Mouse (Mus musculus) lung, postnatal 0 days (tissue): ENCODE measurements around the gene March4. TPM values are rescaled to one million over a fixed set of nuclear protein-coding genes. Genes with fewer than 3 reads are reported as not detected.

Source experiments
- ATAC-seq: fragments of 200-750 bp; cut with Nextera tagmentation; 2 replicates; pipeline ENCODE4 v1.8.0; 2017; ENCODE audit warnings: moderate library complexity
- DNase-seq: peaks from one replicate; pipeline ENCODE4 v3.0.0-alpha.2; 2016; ENCODE audit warnings: low spot score
- H3K27ac ChIP-seq: fragments of 300-500 bp; sonication (generic); 2 replicates; pipeline ENCODE4 v1.5.1; 2014; ENCODE audit warnings: antibody characterized with exemption, mild to moderate bottlenecking, low read length, mixed read lengths
- H3K27me3 ChIP-seq: fragments of 300-500 bp; sonication (generic); replicated peaks from 2 replicates; pipeline ENCODE4 v1.6.1; 2014; ENCODE audit warnings: low read length, mixed read lengths; ENCODE audit not compliant: insufficient read depth
- H3K36me3 ChIP-seq: fragments of 300-500 bp; sonication (generic); 2 replicates; pipeline ENCODE4 v1.6.1; 2014; ENCODE audit warnings: low read length, mixed read lengths; ENCODE audit not compliant: insufficient read depth
- H3K4me1 ChIP-seq: fragments of 300-500 bp; sonication (generic); 2 replicates; pipeline ENCODE4 v1.6.1; 2014; ENCODE audit warnings: antibody characterized with exemption, low read depth, low read length, mixed read lengths; ENCODE audit not compliant: insufficient read depth
- H3K4me2 ChIP-seq: fragments of 300-500 bp; sonication (generic); replicated peaks from 2 replicates; pipeline ENCODE4 v1.6.1; 2014; ENCODE audit warnings: low read depth, mild to moderate bottlenecking, low read length, moderate library complexity, mixed read lengths
- H3K4me3 ChIP-seq: fragments of 300-500 bp; sonication (generic); 2 replicates; pipeline ENCODE4 v1.5.1; 2014; ENCODE audit warnings: low read depth, low read length
- H3K9ac ChIP-seq: fragments of 300-500 bp; sonication (generic); replicated peaks from 2 replicates; pipeline ENCODE4 v1.6.1; 2014; ENCODE audit warnings: low read depth, mild to moderate bottlenecking
- H3K9me3 ChIP-seq: fragments of 300-500 bp; sonication (generic); 2 replicates; pipeline ENCODE4 v1.6.1; 2016; ENCODE audit warnings: low read length, mixed read lengths
- CTCF ChIP-seq: IDR thresholded peaks from 2 replicates; pipeline ENCODE4 v1.5.1; 2016; ENCODE audit warnings: antibody characterized with exemption, mild to moderate bottlenecking
- EP300 ChIP-seq: IDR thresholded peaks from 2 replicates; pipeline ENCODE4 v1.6.1; 2016; ENCODE audit warnings: antibody characterized with exemption, mild to moderate bottlenecking, control low read depth
- WGBS: fragments of 180-500 bp; shearing (Covaris S2); extraction: QIAGEN DNeasy Blood & Tissue Kit; methylation state at CpG from one replicate; pipeline ENCODE4 v1.1.7; 2014; 5-methylcytosine and 5-hydroxymethylcytosine counted together
- polyA plus RNA-seq: library from polyadenylated mRNA; unstranded; fragments of >200 nt; fragmentation: Nextera tagmentation; extraction: Ambion mirVana; gene quantifications from 2 replicates; pipeline ENCODE4 v1.2.1, GENCODE M21; 2015

The March4 gene
- polyA plus RNA-seq, 1 experiment from 2014 or later, result 0.06 TPM

DNA sequence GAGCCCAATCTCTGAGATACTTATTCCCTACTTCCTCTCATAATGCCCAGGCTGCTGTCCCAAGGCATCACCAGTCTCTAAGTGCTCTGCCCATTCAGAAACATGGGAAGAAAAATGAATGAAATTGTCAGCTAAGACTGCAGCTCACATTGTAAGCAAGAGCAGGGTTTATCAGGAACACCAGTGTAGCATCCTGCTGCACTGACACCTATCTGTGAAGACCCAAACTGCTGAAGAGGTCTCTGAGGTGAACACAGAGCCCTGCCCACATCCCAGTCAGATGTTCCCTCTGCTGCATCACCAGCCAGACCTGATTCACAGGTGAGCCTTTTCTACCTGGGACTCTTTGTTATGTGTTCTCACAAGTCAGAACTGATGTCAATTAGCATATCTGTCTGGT lies 3.3 kb downstream of the March4 start:
- ATAC-seq (no peak), DNase-seq (no peak)
- no peak overlapping the region for H3K4me3 ChIP-seq
- no peak for TF ChIP-seq CTCF
- TF ChIP-seq EP300, result no peak
- H3K4me2 ChIP-seq, result no peak overlapping the region
- H3K27me3 ChIP-seq, result peaks cover 26% of the 10 kb centered on the region
- H3K9ac ChIP-seq, result no peak overlapping the region
- no peaks in the 10 kb centered on the region for H3K4me1 ChIP-seq
- no peaks in the 10 kb centered on the region for H3K36me3 ChIP-seq
- H3K9me3 ChIP-seq, result no peaks in the 10 kb centered on the region
- H3K27ac ChIP-seq, result no peak overlapping the region

GRCm38 (mm10) chr1:72532926-72533325 lies 3.8 kb downstream of the March4 start:
- peaks cover 26% of the 10 kb centered on the region for H3K27me3 ChIP-seq
- H3K9me3 ChIP-seq, result no peaks in the 10 kb centered on the region
- no peak overlapping the region for H3K9ac ChIP-seq
- H3K4me2 ChIP-seq, result no peak overlapping the region
- ATAC-seq, result no peak
- H3K4me1 ChIP-seq, result no peaks in the 10 kb centered on the region
- TF ChIP-seq EP300, result no peak
- TF ChIP-seq CTCF, result no peak
- H3K36me3 ChIP-seq, result no peaks in the 10 kb centered on the region
- H3K4me3 ChIP-seq, result no peak overlapping the region
- 64% methylated on average over 5 of the region's 5 CpGs for WGBS
- H3K27ac ChIP-seq, result no peak overlapping the region
- no peak for DNase-seq

GRCm38 (mm10) chr1:72530516-72531196 lies 6.1 kb downstream of the March4 start:
- Histone ChIP-seq H3K9ac (no peak overlapping the region), H3K9me3 (no peaks in the 10 kb centered on the region), H3K36me3 (no peaks in the 10 kb centered on the region), H3K27me3 (peaks cover 10% of the 10 kb centered on the region; the same call in 1 of the 2 replicates), H3K27ac (no peak overlapping the region), H3K4me2 (no peak overlapping the region), H3K4me3 (no peak overlapping the region), H3K4me1 (no peaks in the 10 kb centered on the region)
- TF ChIP-seq EP300 (no peak), CTCF (no peak)
- DNase-seq (no peak), ATAC-seq (no peak)
- 74% methylated on average over 8 of the region's 8 CpGs for WGBS

- no peak overlapping the region for H3K4me2 ChIP-seq
- no peaks in the 10 kb centered on the region for H3K27me3 ChIP-seq
- H3K9ac ChIP-seq, result no peak overlapping the region
- H3K36me3 ChIP-seq, result no peaks in the 10 kb centered on the region
- H3K27ac ChIP-seq, result no peak overlapping the region
- ATAC-seq (no peak), DNase-seq (no peak)
- H3K9me3 ChIP-seq, result no peaks in the 10 kb centered on the region
- 83% methylated on average over 4 of the region's 4 CpGs for WGBS
- no peak overlapping the region for H3K4me3 ChIP-seq
- no peaks in the 10 kb centered on the region for H3K4me1 ChIP-seq
- TF ChIP-seq EP300, result no peak
Measured at GRCm38 (mm10) chr1:72529192-72529591, 7.5 kb downstream of the March4 start.

- no peak for ATAC-seq
- 49% methylated on average over 6 of the region's 6 CpGs for WGBS
- no peaks in the 10 kb centered on the region for H3K9me3 ChIP-seq
Measured at GRCm38 (mm10) chr1:72523601-72524000, 13.1 kb downstream of the March4 start.

GRCm38 (mm10) chr1:72510778-72511520 lies 25.8 kb downstream of the March4 start:
- no peaks in the 10 kb centered on the region for H3K9me3 ChIP-seq
- WGBS, result 58% methylated on average over 7 of the region's 7 CpGs
- H3K4me1 ChIP-seq, result no peaks in the 10 kb centered on the region
- no peaks in the 10 kb centered on the region for H3K36me3 ChIP-seq
- no peak overlapping the region for H3K4me2 ChIP-seq
- no peak for DNase-seq
- ATAC-seq, result no peak
- H3K4me3 ChIP-seq, result no peak overlapping the region
- H3K27ac ChIP-seq, result no peak overlapping the region
- TF ChIP-seq EP300 (no peak), CTCF (no peak)
- no peaks in the 10 kb centered on the region for H3K27me3 ChIP-seq
- no peak overlapping the region for H3K9ac ChIP-seq

More at GRCm38 (mm10) chr1:72523601-72524000, 13.1 kb downstream of the March4 start:
- no peak for TF ChIP-seq EP300
- Histone ChIP-seq H3K27ac (no peak overlapping the region), H3K4me2 (no peak overlapping the region), H3K36me3 (no peaks in the 10 kb centered on the region), H3K27me3 (no peaks in the 10 kb centered on the region), H3K9ac (no peak overlapping the region), H3K4me1 (no peaks in the 10 kb centered on the region), H3K4me3 (no peak overlapping the region)
- no peak for DNase-seq
